Mouse (Mus musculus) cerebellum, adult 2 months (tissue): ENCODE measurements at regions not wholly inside any gene's neighbourhood (a gene's known extent, or its start where the extent isn't known, plus 50 kb on each side); places are given as distances from the start of the nearest gene placed in this dataset.

Experiments
- CTCF ChIP-seq: fragments of 200-500 bp; IDR thresholded peaks from 2 replicates; pipeline ENCODE4 v1.5.1; 2011; ENCODE audit warnings: low read depth, mild to moderate bottlenecking, control low read depth, low read length, moderate library complexity, borderline replicate concordance; ENCODE audit not compliant: insufficient read depth
- POLR2A ChIP-seq: fragments of 200-500 bp; IDR thresholded peaks from 2 replicates; pipeline ENCODE4 v1.6.1; 2011; ENCODE audit warnings: low read length, control low read depth, borderline replicate concordance; ENCODE audit not compliant: insufficient read depth

GRCm38 (mm10) chr3:57998121-57999102 is 150.5 kb upstream of the Pfn2 start:
- TF ChIP-seq CTCF (no peak), POLR2A (no peak)
